Mouse (Mus musculus) olfactory bulb, adult 2 months (tissue): ENCODE results near the gene Celf2. TPM values are rescaled to one million over a fixed set of nuclear protein-coding genes. Genes with fewer than 3 reads are reported as not detected.

ENCODE experiments used
- H3K27ac ChIP-seq: fragments of 200-500 bp; 2 replicates; pipeline ENCODE4 v1.5.1; 2012; ENCODE audit warnings: low read depth, low read length; ENCODE audit not compliant: insufficient read depth
- H3K4me1 ChIP-seq: fragments of 200-500 bp; 2 replicates; pipeline ENCODE4 v1.6.1; 2012; ENCODE audit warnings: low read length; ENCODE audit not compliant: control insufficient read depth, insufficient read depth
- H3K4me3 ChIP-seq: fragments of 200-500 bp; 2 replicates; pipeline ENCODE4 v1.5.1; 2012; ENCODE audit warnings: mild to moderate bottlenecking, low read depth, low read length, moderate library complexity; ENCODE audit not compliant: insufficient read depth
- CTCF ChIP-seq: fragments of 200-500 bp; IDR thresholded peaks from 2 replicates; pipeline ENCODE4 v1.5.1; 2012; ENCODE audit warnings: low read depth, mild to moderate bottlenecking, low read length, moderate library complexity; ENCODE audit not compliant: insufficient read depth
- POLR2A ChIP-seq: fragments of 200-500 bp; IDR thresholded peaks from 2 replicates; pipeline ENCODE4 v1.6.1; 2012; ENCODE audit warnings: mild to moderate bottlenecking, low read depth, low read length, moderate library complexity; ENCODE audit not compliant: insufficient read depth
- WGBS: fragments of 180-500 bp; shearing (Covaris S2); methylation state at CpG from one replicate; pipeline ENCODE4 v1.1.7; 2018; 5-methylcytosine and 5-hydroxymethylcytosine counted together
- polyA plus RNA-seq: library from polyadenylated mRNA; stranded (reverse); fragments of >200 nt; gene quantifications from 2 replicates; pipeline ENCODE4 v1.2.4, GENCODE M21; 2012; ENCODE audit warnings: low replicate concordance; ENCODE audit not compliant: missing spikeins, insufficient read depth, insufficient read length

Celf2 gene
- polyA plus RNA-seq, 1 experiment = 447 TPM

DNA sequence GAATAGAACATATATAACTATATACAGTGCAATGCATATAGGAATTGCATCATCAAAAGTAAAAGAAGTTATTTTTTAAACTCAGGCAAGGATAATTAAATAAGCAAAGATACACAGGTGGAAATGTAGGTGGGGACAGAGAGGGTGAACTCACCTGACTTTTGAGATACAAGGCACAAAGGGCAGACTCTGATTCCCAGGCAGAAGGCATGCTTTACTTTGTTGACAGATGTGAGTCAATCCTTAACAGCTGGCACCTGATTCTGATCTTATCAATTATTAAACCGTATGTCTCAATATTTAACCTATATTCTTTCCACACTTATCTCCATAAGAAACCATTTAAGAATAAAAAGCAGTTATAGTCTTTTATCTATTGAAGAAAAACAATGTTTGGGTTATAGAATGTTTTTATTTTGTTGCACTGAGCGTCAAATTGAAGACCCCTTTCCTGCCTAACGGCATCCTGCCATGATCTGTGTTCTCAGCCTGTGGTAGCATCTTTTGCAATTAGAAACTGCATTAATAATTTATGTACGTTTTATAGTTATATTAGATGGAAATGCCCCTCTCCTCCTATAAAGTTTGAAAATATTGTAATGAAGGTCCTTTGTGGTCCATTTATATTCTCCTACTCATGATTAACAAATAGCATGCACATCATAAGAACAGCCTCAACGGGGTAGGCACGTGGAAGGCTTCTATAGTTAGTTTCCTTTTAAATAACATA, 491.8 kb downstream of the Celf2 start:
- Histone ChIP-seq H3K27ac (no peak overlapping the region), H3K4me1 (no peaks in the 10 kb centered on the region), H3K4me3 (no peak overlapping the region)
- WGBS = 87% methylated on average over 6 of the region's 6 CpGs
- TF ChIP-seq POLR2A (no peak), CTCF (no peak)

DNA sequence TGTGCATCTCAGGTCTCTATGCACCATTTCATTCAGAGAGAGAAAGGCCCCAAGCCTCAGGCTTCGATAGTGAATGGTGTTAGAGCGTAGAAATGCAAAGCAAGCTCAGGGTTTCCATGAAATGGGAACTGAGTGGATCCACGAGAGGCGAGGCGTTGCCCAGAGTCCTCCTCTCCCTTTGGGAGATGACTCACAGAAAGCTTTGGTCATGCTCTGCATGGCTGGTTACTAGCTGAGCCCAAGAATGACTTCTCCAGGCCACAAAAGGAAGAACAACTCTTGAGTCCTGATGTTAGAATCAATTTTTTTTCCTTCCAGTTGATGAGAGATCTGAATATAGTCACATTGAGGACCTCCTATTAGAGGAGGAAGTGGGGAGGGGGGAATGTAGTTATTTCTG, 496.2 kb downstream of the Celf2 start:
- no peak overlapping the region for H3K4me3 ChIP-seq
- H3K4me1 ChIP-seq = peaks cover 3% of the 10 kb centered on the region; the same call in 1 of the 2 replicates
- 78% methylated on average over 5 of the region's 5 CpGs for WGBS
- no peak overlapping the region for H3K27ac ChIP-seq
- TF ChIP-seq POLR2A = no peak
- no peak for TF ChIP-seq CTCF

DNA sequence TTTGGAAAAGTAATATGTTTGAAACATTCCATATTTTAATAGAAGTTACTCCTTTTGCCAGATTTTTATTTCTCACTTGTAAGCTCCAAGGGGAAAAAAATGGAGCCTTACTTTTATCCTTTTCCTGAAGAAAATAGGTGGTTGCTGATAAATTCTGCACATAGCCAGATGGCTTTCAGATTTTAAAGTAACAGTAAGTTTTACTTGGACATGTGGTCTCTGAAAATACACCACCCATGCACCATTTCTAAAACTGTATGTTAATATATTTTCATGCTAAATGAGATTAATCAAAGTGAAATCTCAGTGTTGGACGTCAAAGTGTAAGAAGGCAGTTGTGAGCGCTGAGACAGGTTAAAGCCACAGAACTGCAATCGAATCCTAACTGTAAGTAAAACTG, 502.5 kb downstream of the Celf2 start:
- no peak for TF ChIP-seq CTCF
- no peak for TF ChIP-seq POLR2A

DNA sequence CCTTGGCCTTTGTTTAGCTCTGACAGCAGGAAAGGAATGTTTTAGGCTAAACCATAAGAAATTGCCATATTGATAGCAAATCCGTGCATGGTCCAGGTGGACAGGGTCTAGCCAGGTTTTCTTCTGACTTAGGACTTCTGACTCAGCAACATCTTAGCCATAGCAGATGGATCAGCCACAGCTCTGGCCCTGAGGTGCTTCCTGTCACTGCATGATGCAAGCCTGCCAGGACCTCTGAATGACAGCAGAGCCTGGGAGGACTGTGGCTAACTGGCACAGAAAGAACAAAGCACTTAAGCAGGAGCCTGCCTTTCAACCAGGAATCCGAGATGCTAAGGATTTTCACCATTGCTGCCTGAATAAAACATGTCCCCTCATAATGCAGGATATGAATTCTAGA, 507.4 kb downstream of the Celf2 start:
- WGBS = 65% methylated on average over 2 of the region's 2 CpGs
- no peak overlapping the region for H3K27ac ChIP-seq
- H3K4me3 ChIP-seq = no peak overlapping the region
- no peak for TF ChIP-seq POLR2A
- no peak for TF ChIP-seq CTCF
- H3K4me1 ChIP-seq = no peaks in the 10 kb centered on the region

More for the DNA sequence above, 502.5 kb downstream of the Celf2 start:
- no peaks in the 10 kb centered on the region for H3K4me1 ChIP-seq
- 92% methylated on average over 3 of the region's 3 CpGs for WGBS
- no peak overlapping the region for H3K27ac ChIP-seq
- H3K4me3 ChIP-seq = no peak overlapping the region

DNA sequence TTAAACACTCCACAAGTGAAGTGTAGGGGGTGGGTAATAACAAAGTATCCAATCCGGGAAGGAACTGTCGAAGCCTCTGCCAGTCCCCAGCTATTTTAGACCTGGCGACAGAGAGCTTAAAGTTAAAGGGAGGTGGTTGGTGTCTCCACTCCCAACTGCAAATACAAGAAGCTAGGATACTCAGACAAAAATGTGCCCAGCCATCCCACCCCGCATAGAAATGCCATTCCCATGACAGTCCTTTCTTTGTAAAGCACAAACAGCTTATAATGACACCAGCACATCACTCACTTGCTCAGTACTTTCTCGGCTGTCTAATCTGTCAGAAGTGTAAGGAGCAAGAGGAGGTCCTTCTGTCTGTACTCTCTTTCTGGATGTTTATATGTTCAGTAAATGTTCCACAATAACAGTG, 518.3 kb downstream of the Celf2 start:
- TF ChIP-seq POLR2A (no peak), CTCF (no peak)
- Histone ChIP-seq H3K4me3 (no peak overlapping the region), H3K27ac (no peak overlapping the region), H3K4me1 (no peaks in the 10 kb centered on the region)
- 76% methylated on average over 5 of the region's 5 CpGs for WGBS

DNA sequence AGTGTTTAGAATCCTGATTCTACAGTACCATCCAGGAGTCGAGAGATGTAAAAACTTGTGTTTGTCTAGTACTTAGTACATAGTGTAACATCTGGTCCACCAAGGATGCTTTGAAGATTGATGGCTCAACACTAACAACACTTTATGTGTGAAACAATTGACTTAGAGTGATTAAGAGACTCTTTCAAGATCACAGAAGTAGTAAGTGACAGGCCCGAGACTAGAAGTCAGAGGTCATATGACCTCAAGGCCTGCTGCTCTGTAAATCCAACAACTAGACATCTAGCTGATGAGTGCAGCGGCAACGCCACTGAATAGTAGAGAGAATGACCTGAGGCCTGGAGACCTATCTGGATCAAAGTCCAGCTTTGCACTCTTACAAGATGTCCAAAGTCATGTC, 523.7 kb downstream of the Celf2 start:
- H3K27ac ChIP-seq = no peak overlapping the region
- H3K4me3 ChIP-seq = no peak overlapping the region
- no peaks in the 10 kb centered on the region for H3K4me1 ChIP-seq
- 89% methylated on average over 4 of the region's 4 CpGs for WGBS
- TF ChIP-seq POLR2A (no peak), CTCF (no peak)

DNA sequence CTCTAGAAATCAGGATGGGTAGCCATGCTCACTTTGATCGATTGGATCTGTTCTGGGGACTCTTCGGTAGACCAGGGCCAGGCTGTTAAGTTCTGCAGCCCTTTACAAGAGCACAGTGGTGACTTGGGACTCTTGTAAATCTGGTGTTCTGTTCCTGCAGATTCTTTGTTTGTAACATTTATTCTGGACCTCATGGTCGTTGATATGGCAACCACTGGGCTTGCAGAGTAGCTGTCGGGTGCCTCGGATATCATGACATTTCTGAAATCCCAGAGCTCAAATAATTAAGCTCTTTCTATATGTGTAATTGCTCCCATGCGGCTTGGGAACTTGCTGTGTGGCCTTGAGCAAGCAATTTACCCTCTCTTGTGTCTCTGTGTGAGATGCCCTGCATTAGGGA, 525.5 kb downstream of the Celf2 start:
- Histone ChIP-seq H3K4me3 (no peak overlapping the region), H3K27ac (no peak overlapping the region), H3K4me1 (no peaks in the 10 kb centered on the region)
- 51% methylated on average over 6 of the region's 6 CpGs for whole genome bisulfite sequencing
- no peak for TF ChIP-seq POLR2A
- TF ChIP-seq CTCF = no peak

DNA sequence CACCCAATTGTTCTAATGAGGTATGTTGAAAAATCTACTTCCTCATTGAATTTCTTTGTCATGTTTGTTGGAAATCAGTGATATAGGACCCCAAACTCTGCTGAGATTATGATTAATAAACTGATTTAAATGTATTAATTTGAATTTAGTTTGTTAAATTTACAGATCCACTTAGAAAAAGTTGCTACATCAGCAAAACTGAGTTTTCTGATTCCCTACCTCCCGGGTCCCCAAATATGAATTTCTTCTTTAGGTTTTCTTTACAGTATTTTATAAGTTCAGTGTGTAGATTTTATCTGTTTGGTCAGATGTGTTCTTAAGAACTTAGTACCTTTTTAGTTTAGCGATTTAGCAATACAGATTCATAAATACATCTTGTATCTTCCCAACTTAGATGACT, 533.1 kb downstream of the Celf2 start:
- 96% methylated on average over 2 of the region's 2 CpGs for WGBS
- no peaks in the 10 kb centered on the region for H3K4me1 ChIP-seq
- TF ChIP-seq CTCF (no peak), POLR2A (no peak)
- no peak overlapping the region for H3K27ac ChIP-seq
- no peak overlapping the region for H3K4me3 ChIP-seq

DNA sequence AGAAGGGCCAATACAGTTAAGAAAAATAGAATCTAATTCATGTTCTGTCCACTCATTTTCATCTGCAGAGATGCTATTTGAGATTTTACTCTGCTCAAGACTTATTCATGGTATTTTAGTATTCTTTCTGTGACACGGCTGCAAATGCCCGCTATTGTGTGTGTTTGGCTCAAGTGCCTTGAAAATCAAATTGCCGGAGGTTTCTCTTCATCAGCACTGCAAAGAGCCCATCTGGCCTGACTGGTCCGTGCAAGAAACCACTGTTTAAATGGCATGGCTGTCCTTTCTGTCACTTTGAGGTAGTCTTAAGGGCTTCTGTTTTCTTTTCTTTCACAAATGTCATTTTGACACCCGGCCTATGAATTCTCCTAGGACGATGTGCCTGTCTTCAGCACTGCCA, 540.1 kb downstream of the Celf2 start:
- TF ChIP-seq CTCF = no peak
- TF ChIP-seq POLR2A = no peak
- WGBS = 57% methylated on average over 6 of the region's 6 CpGs
- no peaks in the 10 kb centered on the region; the same call in 1 of the 2 replicates for H3K4me1 ChIP-seq
- no peak overlapping the region for H3K27ac ChIP-seq
- no peak overlapping the region for H3K4me3 ChIP-seq

DNA sequence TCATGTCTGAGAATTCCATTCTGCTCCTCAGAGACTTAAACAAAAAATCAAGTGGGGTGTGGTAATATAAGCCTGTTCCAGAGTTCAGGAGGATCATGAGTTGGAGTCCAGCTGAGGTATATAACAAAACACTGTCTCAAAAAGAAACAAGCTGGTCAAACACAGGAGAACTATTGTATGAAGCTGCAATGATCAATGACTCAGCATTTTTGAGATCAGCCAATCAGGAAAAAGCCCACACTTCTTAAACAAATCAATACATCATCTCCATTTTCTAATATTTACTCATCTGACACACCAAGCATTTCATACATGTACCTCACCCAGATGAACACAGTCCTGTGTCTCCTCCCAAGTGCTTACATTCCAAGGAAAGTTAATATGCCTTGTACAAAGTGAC, 544.1 kb downstream of the Celf2 start:
- no peak for TF ChIP-seq POLR2A
- TF ChIP-seq CTCF = no peak
- H3K27ac ChIP-seq = no peak overlapping the region
- no peaks in the 10 kb centered on the region for H3K4me1 ChIP-seq
- H3K4me3 ChIP-seq = no peak overlapping the region

DNA sequence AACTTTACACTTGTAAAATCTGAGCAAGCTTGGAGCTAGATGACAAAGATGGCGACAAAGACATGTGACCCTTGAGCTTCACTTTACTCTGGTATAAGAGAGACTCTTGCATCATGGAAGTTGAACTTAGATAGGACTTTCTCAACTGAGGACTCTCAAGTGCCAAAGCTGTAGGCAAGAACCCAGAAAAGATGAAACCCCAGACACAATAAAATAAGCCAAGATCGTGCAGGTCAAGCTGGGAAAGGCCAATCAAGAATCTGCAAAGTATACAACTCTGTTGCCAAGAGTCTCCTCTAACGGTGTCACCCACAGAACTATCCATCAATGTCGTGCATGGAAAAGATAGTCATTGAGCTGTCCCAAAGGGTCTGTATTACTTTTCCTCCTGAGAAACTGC, 558.7 kb downstream of the Celf2 start:
- H3K4me1 ChIP-seq = no peaks in the 10 kb centered on the region
- 79% methylated on average over 4 of the region's 4 CpGs for WGBS
- H3K27ac ChIP-seq = no peak overlapping the region
- H3K4me3 ChIP-seq = no peak overlapping the region
- TF ChIP-seq CTCF (no peak), POLR2A (no peak)
